Mouse (Mus musculus) liver, embryonic 14.5 days (tissue): ENCODE results near the gene Zyx. TPM values are rescaled to one million over a fixed set of nuclear protein-coding genes. Genes with fewer than 3 reads are reported as not detected.

ENCODE experiments used
- ATAC-seq: fragments of 200-750 bp; cut with Nextera tagmentation; 2 replicates; pipeline ENCODE4 v1.8.0; 2017; ENCODE audit warnings: moderate number of reproducible peaks, mild to moderate bottlenecking, moderate library complexity; ENCODE audit not compliant: insufficient read depth
- DNase-seq, 3 experiments: peaks; one replicate each; pipeline ENCODE4 v3.0.0-alpha.2; 2012 to 2013; ENCODE audit warnings: low read depth in 3 of 3, low spot score in 3 of 3
- H3K27ac ChIP-seq: fragments of 300-500 bp; sonication (generic); 2 replicates; pipeline ENCODE4 v1.5.1; 2014; ENCODE audit warnings: moderate library complexity, mild to moderate bottlenecking, control low read depth, inconsistent platforms
- H3K27me3 ChIP-seq: fragments of 300-500 bp; sonication (generic); 2 replicates; pipeline ENCODE4 v1.6.1; 2014; ENCODE audit warnings: mild to moderate bottlenecking, low read length, moderate library complexity; ENCODE audit not compliant: control insufficient read depth, insufficient read depth
- H3K36me3 ChIP-seq: fragments of 300-500 bp; sonication (generic); replicated peaks from 2 replicates; pipeline ENCODE4 v1.6.1; 2014; ENCODE audit warnings: low read depth; ENCODE audit not compliant: control insufficient read depth, insufficient read depth
- H3K4me1 ChIP-seq, 2 experiments: fragments of 200-500 bp in 1 of 2; fragments of 300-500 bp in 1 of 2; sonication (generic) in 1 of 2; replicated peaks; 2 replicates each; pipeline ENCODE4 v1.6.1; 2012 to 2014; ENCODE audit warnings: antibody characterized with exemption in 1 of 2, inconsistent platforms in 1 of 2, low read length in 1 of 2; ENCODE audit not compliant: control insufficient read depth in 2 of 2, insufficient read depth in 2 of 2
- H3K4me2 ChIP-seq: fragments of 300-500 bp; sonication (generic); 2 replicates; pipeline ENCODE4 v1.6.1; 2014; ENCODE audit warnings: low read depth, mild to moderate bottlenecking, control low read depth, moderate library complexity
- H3K4me3 ChIP-seq, 2 experiments: fragments of 200-500 bp in 1 of 2; fragments of 300-500 bp in 1 of 2; sonication (generic) in 1 of 2; 2 replicates each; pipeline ENCODE4 v1.5.1; 2012 to 2014; ENCODE audit warnings: low read depth in 2 of 2, low read length in 2 of 2, mild to moderate bottlenecking in 2 of 2, control low read depth in 1 of 2, inconsistent platforms in 1 of 2, moderate library complexity in 1 of 2; ENCODE audit not compliant: insufficient read depth in 1 of 2
- H3K9ac ChIP-seq: fragments of 300-500 bp; sonication (generic); replicated peaks from 2 replicates; pipeline ENCODE4 v1.6.1; 2014; ENCODE audit warnings: mild to moderate bottlenecking, control low read depth, moderate library complexity
- H3K9me3 ChIP-seq: fragments of 300-500 bp; sonication (generic); 2 replicates; pipeline ENCODE4 v1.6.1; 2016; ENCODE audit warnings: low read length, mixed read lengths; ENCODE audit not compliant: control insufficient read depth
- CTCF ChIP-seq: IDR thresholded peaks from 2 replicates; pipeline ENCODE4 v1.5.1; 2016; ENCODE audit warnings: antibody characterized with exemption, low read depth, control low read depth
- EP300 ChIP-seq: IDR thresholded peaks from 2 replicates; pipeline ENCODE4 v1.6.1; 2016; ENCODE audit warnings: antibody characterized with exemption, low read depth
- WGBS: fragments of 180-500 bp; shearing (Covaris S2); extraction: QIAGEN DNeasy Blood & Tissue Kit; methylation state at CpG from one replicate; pipeline ENCODE4 v1.1.7; 2014; ENCODE audit not compliant: insufficient replicate concordance; 5-methylcytosine and 5-hydroxymethylcytosine counted together
- polyA plus RNA-seq, 2 experiments: library from polyadenylated mRNA; depleted of rRNA in 1 of 2; stranded (reverse) in 1 of 2; unstranded in 1 of 2; fragments of >200 nt; fragmentation: Nextera tagmentation in 1 of 2; extraction: Ambion mirVana in 1 of 2; gene quantifications; 2 replicates each; pipeline versions ENCODE4 v1.2.1 to v1.2.3; 2012 to 2014

Gene Zyx
- polyA plus RNA-seq (2012; rRNA removed) (26.7 and 27.7 TPM in 2 replicates), polyA plus RNA-seq (2014; fragmentation: Nextera tagmentation; extraction: Ambion mirVana) (30.2 and 36.5 TPM in 2 replicates)

DNA sequence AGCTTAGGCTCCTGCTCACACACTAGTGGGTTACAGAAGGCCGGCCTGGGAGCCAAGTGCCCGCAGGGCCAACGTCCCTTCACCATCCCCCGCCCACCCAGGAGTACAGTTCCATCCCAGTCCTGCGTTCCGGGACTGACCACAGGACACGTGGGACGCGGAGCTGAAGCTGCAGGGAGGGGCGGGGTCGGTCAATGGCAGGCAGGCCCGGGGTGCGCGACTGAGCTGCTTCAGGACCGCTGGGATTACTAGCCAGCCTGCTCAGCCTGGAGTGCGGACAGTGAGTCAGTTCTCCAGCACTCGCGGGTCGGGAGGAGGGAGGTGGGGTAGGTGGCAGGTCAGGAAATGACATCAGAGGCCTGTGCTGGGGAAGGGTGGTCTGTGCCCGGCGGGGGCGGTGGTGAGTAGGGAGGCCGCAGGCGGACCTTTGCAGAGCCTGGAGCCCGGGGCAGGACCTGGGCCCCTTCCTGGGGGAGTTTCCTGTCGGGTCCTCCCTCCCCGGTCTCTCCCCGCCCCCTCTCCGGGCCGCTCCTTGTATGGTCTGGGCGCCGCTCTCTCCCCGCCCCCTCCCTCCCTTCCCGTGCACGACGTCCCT is at the start of gene Zyx:
Gene Zyx (plus strand): TSS at position 205 of the 595 bp plus-strand sequence.
- Histone ChIP-seq H3K9me3 (no peaks in the 10 kb centered on the region), H3K9ac (peak within 1 kb of the TSS; percentile 58), H3K4me2 (peak within 1 kb of the TSS; percentile 67), H3K4me3 (peak within 1 kb of the TSS; percentile 59 to 67), H3K4me1 (peaks cover 9 to 35% of the 10 kb centered on the region in 2 experiments), H3K27me3 (no peaks in the 10 kb centered on the region), H3K36me3 (no peaks in the 10 kb centered on the region), H3K27ac (peak within 1 kb of the TSS; percentile 12; the same call in 1 of the 2 replicates)
- WGBS = 0% methylated on average over 25 of the region's 36 CpGs
- DNase-seq (peak; percentile 57 to 64 (median 59)), ATAC-seq (peak; percentile 87)
- TF ChIP-seq CTCF (peak; percentile 48), EP300 (no peak)

DNA sequence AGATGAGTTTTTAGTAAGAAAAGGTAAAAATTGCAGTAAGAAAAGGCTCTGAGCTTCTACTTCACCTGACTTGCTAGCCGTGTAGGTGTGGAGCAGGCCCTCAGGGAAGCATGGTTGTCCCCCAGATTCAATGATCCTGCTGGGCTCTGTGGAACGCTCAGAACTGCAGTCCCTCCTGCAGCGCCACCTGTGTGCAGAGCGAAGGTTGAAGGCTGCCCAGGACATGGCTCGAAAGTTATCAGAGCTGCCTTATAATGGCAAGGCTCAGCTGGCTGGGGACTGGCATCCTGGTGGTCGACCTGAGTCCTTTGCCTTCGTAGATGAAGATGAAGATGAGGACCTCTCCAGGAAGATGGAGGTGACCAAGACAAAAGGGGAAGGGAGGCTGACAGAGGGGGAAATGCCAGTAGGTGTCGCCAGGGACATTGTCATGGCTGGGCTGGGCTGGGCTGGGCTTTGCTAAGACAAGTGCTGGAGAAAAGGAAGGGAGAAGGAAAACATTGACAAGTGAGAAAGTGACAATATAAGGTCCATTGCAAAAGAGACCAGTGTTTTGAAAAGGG is 39.5 kb upstream of the Zyx start:
- H3K9ac ChIP-seq = no peak overlapping the region
- 40% methylated on average over 8 of the region's 8 CpGs for WGBS
- TF ChIP-seq EP300 (no peak), CTCF (peak; percentile 37; the same call in 1 of the 2 replicates)
- no peak overlapping the region for H3K4me3 ChIP-seq
- no peak overlapping the region for H3K27ac ChIP-seq
- H3K36me3 ChIP-seq = no peaks in the 10 kb centered on the region
- no peaks in the 10 kb centered on the region for H3K9me3 ChIP-seq
- DNase-seq (no peak), ATAC-seq (no peak)
- H3K27me3 ChIP-seq = no peaks in the 10 kb centered on the region
- no peaks in the 10 kb centered on the region for H3K4me1 ChIP-seq
- H3K4me2 ChIP-seq = no peak overlapping the region

DNA sequence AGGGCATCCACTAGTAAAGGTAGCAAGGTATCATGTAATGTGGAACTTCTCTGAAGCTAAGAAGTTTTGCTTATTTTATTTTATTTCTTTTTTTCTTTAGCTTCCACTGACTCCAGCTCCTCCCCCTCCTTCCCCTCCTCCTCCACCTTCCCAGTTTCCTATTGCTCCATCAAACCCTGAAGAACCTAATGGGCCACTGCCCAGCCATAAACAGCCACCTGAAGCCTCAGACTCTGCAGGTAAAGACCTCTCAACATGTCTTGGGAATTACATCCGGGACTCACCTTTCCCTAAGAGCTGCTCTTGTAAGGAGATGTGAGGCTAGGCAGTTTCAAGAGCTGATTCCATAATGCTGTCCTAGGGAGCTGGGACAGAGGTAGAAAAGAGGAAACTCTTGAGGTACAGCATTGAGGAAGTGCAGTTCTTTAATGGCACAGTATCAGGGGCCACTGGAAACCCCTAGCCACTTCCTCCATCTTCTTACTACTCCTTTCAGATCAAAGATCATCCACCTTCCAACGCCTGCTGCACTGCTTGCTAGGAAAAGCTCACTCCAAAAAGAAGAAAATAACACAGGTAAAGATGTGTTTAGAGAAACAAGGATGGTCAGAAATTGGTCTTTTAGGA is 38.9 kb upstream of the Zyx start:
- Histone ChIP-seq H3K9me3 (no peaks in the 10 kb centered on the region), H3K4me3 (no peak overlapping the region), H3K4me1 (no peaks in the 10 kb centered on the region), H3K27ac (no peak overlapping the region), H3K36me3 (no peaks in the 10 kb centered on the region), H3K9ac (no peak overlapping the region), H3K27me3 (no peaks in the 10 kb centered on the region), H3K4me2 (no peak overlapping the region)
- ATAC-seq = no peak
- 30% methylated on average over 2 of the region's 2 CpGs for WGBS
- TF ChIP-seq CTCF (no peak), EP300 (no peak)
- no peak for DNase-seq

DNA sequence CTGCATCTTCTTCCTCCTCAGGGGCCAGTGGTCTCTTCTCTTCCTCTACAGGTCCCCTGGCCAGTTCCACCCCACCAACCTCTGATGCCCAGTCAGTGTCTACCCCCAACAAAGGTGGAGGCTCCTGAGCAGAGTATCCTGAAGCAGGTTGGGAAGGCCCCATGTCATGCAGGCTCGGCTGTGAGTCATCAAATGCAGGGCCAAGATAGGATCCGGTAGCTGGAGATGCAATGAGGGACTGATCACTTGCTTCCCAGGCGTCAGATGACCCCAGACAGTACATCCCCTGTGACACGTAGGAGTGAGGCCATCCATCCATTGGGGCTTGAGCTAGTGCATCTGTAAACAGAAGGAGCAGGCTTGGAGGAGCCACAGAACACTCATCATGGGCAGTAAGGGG is 31.1 kb upstream of the Zyx start:
- Histone ChIP-seq H3K9me3 (no peaks in the 10 kb centered on the region), H3K27me3 (peaks cover 23% of the 10 kb centered on the region), H3K9ac (no peak overlapping the region), H3K36me3 (no peaks in the 10 kb centered on the region), H3K4me2 (no peak overlapping the region), H3K27ac (no peak overlapping the region), H3K4me1 (no peaks in the 10 kb centered on the region), H3K4me3 (no peak overlapping the region)
- ATAC-seq (no peak), DNase-seq (no peak)
- TF ChIP-seq EP300 = no peak
- TF ChIP-seq CTCF = no peak
- WGBS = 52% methylated on average over 4 of the region's 4 CpGs
